Mouse (Mus musculus): Measurements from ENCODE around the gene Zxdc. TPM values are rescaled to one million over a fixed set of nuclear protein-coding genes. Genes with fewer than 3 reads are reported as not detected.

The Zxdc gene
- polyA plus RNA-seq, 1 experiment = 5.7 TPM

GRCm38 (mm10) chr6:90359445-90359844, 9.8 kb upstream of the Zxdc start:
- Histone ChIP-seq H3K27ac (replicated peaks; ENCODE audit: low read depth, low read length) (no peak overlapping the region), H3K4me1 (ENCODE audit: control insufficient read depth, insufficient read depth, insufficient read length, low read length) (peaks cover 6% of the 10 kb centered on the region), H3K4me3 (ENCODE audit: insufficient read depth, low read depth, low read length) (no peak overlapping the region)

DNA sequence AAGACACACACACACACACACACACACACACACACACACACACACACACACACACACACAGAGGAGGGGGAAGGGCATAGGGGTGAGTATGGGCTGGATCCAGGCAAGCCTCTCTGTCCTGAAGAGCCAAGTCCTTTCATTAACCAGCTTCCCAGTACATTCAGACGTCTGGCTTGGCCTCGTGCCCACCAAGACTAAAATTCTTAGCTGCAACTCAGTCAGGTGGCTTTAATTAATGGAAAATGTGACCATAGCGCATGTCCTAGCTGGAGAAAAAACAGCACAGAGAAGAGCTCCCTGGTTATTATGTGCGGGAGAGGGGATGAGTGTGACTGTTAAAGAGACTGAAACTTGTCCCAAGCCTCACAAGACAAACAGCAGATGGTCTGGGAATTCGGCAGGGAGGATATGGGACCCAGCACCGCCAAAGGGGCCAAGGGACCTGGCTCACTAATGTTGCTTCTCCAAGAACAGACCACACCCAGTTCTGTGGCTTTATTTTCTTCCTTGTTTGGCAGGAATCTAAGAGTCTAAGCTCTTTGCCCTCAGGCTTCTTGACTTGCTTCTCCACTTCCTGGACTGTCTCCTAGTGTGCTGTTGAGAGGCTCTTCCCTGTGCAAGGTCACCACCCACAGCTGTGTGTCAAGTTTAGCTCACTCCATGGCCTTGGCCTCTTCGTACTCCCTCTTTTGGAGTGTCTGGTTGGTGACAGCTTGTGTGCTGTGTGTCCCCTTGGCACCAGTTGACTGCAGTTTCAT, 9.1 kb upstream of the Zxdc start:
- Histone ChIP-seq H3K4me1 (ENCODE audit: control insufficient read depth, insufficient read depth, insufficient read length, low read length) (peaks cover 6% of the 10 kb centered on the region), H3K27ac (replicated peaks; ENCODE audit: low read depth, low read length) (peak overlapping the region; percentile 23; the same call in 1 of the 2 replicates), H3K4me3 (ENCODE audit: insufficient read depth, low read depth, low read length) (no peak overlapping the region)

GRCm38 (mm10) chr6:90360922-90361614, 8.2 kb upstream of the Zxdc start:
- Histone ChIP-seq H3K4me3 (ENCODE audit: insufficient read depth, low read depth, low read length) (no peak overlapping the region), H3K4me1 (ENCODE audit: control insufficient read depth, insufficient read depth, insufficient read length, low read length) (peaks cover 6% of the 10 kb centered on the region), H3K27ac (replicated peaks; ENCODE audit: low read depth, low read length) (0 out of 2 replicates have a peak overlapping the region, but pooled peaks have one; percentile 10)

GRCm38 (mm10) chr6:90363301-90363700, 6.0 kb upstream of the Zxdc start:
- H3K27ac ChIP-seq (replicated peaks; ENCODE audit: low read depth, low read length) = no peak overlapping the region
- no peak overlapping the region for H3K4me3 ChIP-seq (ENCODE audit: insufficient read depth, low read depth, low read length)
- peaks cover 6% of the 10 kb centered on the region for H3K4me1 ChIP-seq (ENCODE audit: control insufficient read depth, insufficient read depth, insufficient read length, low read length)

DNA sequence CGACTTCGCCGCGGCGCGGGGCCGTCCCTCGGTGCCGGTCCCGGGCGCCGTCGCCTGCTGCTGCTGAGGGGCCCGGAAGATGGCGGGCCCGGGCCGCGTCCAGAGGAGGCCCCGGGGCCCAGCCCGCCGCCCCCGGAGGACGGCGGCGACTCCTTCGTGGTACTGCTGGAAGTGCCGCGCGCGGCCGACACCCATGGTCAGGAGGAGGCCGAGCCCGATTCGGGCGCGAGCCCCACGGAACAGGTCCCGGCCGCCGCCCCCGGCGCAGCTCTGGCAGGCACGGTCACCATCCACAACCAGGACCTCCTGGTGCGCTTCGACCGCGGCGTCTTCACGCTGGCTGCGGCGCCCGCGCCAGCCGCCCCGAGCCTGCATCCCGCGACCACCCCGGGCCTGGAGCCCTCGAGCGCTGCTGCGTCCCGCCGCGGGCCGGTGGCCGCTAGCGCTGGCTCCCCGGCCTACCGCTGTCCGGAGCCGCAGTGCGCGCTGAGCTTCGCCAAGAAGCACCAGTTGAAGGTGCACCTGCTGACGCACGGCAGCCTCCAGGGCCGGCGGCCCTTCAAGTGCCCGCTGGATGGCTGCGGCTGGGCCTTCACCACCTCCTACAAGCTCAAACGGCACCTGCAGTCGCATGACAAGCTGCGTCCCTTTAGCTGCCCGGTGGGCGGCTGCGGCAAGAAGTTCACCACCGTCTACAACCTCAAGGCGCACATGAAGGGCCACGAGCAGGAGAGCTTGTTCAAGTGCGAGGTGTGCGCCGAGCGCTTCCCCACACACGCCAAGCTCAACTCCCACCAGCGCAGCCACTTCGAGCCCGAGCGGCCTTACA, 647 bp downstream of the Zxdc start:
- H3K4me1 ChIP-seq (ENCODE audit: control insufficient read depth, insufficient read depth, insufficient read length, low read length) = peaks cover 12% of the 10 kb centered on the region; the same call in 1 of the 2 replicates
- peak overlapping the region; percentile 87 for H3K4me3 ChIP-seq (ENCODE audit: insufficient read depth, low read depth, low read length)
- 0 out of 2 replicates have a peak overlapping the region, but pooled peaks have one; percentile 35 for H3K27ac ChIP-seq (replicated peaks; ENCODE audit: low read depth, low read length)

- H3K27ac ChIP-seq (replicated peaks; ENCODE audit: low read depth, low read length) = no peak overlapping the region
- H3K4me3 ChIP-seq (ENCODE audit: insufficient read depth, low read depth, low read length) = no peak overlapping the region
- H3K4me1 ChIP-seq (ENCODE audit: control insufficient read depth, insufficient read depth, insufficient read length, low read length) = peaks cover 10% of the 10 kb centered on the region; the same call in 1 of the 2 replicates
Observed at GRCm38 (mm10) chr6:90374647-90375046, 5.4 kb downstream of the Zxdc start.

DNA sequence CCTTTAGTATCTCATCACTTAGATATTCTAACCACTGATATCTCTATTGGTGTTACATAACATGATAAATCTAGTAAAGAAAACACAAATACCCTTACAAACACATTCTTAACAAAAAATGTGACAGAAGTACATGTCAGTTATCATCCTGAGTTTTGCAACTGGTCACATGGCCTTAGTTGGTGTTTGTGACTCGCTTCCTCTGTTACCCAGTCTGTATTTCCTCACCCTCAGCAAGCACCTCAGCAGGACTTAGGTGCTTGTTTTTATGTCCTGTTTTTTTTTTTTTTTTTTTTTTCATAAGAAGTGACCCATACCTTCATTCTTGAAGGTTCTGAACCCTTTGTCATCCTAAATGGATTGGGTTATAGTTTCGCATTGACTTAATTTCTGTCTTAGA, 8.4 kb downstream of the Zxdc start:
- no peaks in the 10 kb centered on the region for H3K4me1 ChIP-seq (ENCODE audit: control insufficient read depth, insufficient read depth, insufficient read length, low read length)
- no peak overlapping the region for H3K4me3 ChIP-seq (ENCODE audit: insufficient read depth, low read depth, low read length)
- no peak overlapping the region for H3K27ac ChIP-seq (replicated peaks; ENCODE audit: low read depth, low read length)

DNA sequence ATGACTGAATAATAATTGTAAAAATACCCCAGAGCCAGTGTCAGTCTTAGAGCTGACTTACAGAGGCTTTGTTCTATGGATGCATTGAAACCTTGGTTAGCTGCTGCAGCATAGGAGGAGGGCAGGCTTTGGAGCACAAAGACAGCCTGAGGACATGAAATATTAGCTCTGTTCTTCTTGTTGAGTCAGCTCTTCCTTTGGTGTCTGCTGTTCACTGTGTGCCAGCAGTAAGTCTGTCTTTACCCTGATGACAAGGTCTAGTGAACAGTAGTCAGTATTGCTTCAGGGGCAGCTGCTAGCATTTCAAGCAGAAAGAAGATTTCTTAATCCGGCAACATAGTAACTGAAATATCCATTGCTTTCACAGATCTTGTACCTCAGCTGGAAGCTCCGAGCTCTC, 12.2 kb downstream of the Zxdc start:
- H3K4me3 ChIP-seq (ENCODE audit: insufficient read depth, low read depth, low read length) = no peak overlapping the region
- H3K4me1 ChIP-seq (ENCODE audit: control insufficient read depth, insufficient read depth, insufficient read length, low read length) = no peaks in the 10 kb centered on the region
- H3K27ac ChIP-seq (replicated peaks; ENCODE audit: low read depth, low read length) = no peak overlapping the region

GRCm38 (mm10) chr6:90390629-90391028, 21.3 kb downstream of the Zxdc start:
- Histone ChIP-seq H3K4me3 (ENCODE audit: insufficient read depth, low read depth, low read length) (no peak overlapping the region), H3K27ac (replicated peaks; ENCODE audit: low read depth, low read length) (no peak overlapping the region), H3K4me1 (ENCODE audit: control insufficient read depth, insufficient read depth, insufficient read length, low read length) (no peaks in the 10 kb centered on the region)

- Histone ChIP-seq H3K27ac (replicated peaks; ENCODE audit: low read depth, low read length) (no peak overlapping the region), H3K4me1 (ENCODE audit: control insufficient read depth, insufficient read depth, insufficient read length, low read length) (no peaks in the 10 kb centered on the region), H3K4me3 (ENCODE audit: insufficient read depth, low read depth, low read length) (no peak overlapping the region)
Observed at GRCm38 (mm10) chr6:90393948-90394347, 24.7 kb downstream of the Zxdc start.

- no peak overlapping the region for H3K27ac ChIP-seq (replicated peaks; ENCODE audit: low read depth, low read length)
- no peak overlapping the region for H3K4me3 ChIP-seq (ENCODE audit: insufficient read depth, low read depth, low read length)
- H3K4me1 ChIP-seq (ENCODE audit: control insufficient read depth, insufficient read depth, insufficient read length, low read length) = no peaks in the 10 kb centered on the region
Observed at GRCm38 (mm10) chr6:90395751-90396150, 26.5 kb downstream of the Zxdc start.

DNA sequence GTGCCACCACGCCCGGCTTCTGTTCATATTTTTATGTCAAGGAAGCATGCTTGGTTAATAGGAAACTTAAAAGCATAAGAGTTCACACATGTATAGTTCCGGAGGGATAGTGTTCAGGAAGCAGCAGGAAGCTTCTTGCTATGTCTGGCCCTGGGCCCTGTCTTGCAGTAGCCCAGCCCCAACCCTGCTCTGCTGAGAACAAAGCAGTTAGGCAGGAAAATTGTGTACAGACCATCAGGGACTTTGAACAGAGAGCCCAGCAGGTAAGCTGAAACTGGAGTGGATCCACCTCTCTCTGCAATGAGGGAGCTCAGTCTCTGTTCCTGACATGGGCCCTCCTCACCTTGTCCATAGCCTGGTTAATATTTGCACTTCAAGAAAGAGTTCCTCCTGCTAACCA, 28.0 kb downstream of the Zxdc start:
- Histone ChIP-seq H3K4me3 (ENCODE audit: insufficient read depth, low read depth, low read length) (no peak overlapping the region), H3K4me1 (ENCODE audit: control insufficient read depth, insufficient read depth, insufficient read length, low read length) (no peaks in the 10 kb centered on the region), H3K27ac (replicated peaks; ENCODE audit: low read depth, low read length) (no peak overlapping the region)

GRCm38 (mm10) chr6:90408632-90409031, 39.3 kb downstream of the Zxdc start:
- Histone ChIP-seq H3K4me3 (ENCODE audit: insufficient read depth, low read depth, low read length) (no peak overlapping the region), H3K27ac (replicated peaks; ENCODE audit: low read depth, low read length) (no peak overlapping the region), H3K4me1 (ENCODE audit: control insufficient read depth, insufficient read depth, insufficient read length, low read length) (no peaks in the 10 kb centered on the region)

DNA sequence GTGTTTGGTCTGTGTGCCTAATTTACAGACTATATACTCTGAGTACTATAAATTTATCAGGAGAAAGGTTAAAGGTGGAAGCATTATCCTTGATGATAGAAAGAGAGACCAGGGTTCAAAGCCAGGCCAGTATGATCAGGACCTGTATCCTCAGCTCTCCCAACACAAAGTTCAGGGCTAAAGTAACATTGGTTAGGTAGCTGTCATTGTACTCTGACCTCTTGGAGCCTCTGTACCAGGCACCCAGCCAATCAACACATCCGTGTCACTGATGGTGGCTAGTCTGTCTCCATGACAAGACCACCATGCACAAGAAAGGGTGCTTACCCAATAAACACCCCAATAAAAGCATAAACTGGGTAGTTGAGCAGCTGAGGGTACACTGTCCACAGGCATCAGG, 41.7 kb downstream of the Zxdc start:
- no peaks in the 10 kb centered on the region for H3K4me1 ChIP-seq (ENCODE audit: control insufficient read depth, insufficient read depth, insufficient read length, low read length)

DNA sequence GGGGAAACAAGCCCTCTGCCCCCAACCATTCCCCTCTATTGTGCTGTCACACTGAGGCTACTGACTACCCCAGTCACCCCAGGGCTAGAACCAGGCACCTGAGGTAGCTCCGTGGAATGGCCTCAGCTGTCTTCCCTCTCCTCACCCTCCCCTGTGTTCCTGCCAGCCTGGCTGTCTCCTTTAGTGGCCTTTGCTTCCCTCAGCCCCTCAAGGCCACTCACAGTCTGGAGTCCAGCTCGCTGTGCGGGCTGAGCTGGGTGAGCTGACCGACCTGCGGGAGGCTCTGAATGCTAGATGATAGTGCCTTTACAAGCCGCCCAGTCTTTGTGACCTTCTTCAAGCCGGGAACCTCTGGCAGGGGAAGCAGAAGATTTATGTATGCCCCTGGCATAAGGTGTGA, 42.6 kb downstream of the Zxdc start:
- H3K27ac ChIP-seq (replicated peaks; ENCODE audit: low read depth, low read length) = no peak overlapping the region
- H3K4me3 ChIP-seq (ENCODE audit: insufficient read depth, low read depth, low read length) = no peak overlapping the region
- no peaks in the 10 kb centered on the region for H3K4me1 ChIP-seq (ENCODE audit: control insufficient read depth, insufficient read depth, insufficient read length, low read length)

More for the DNA sequence above, 41.7 kb downstream of the Zxdc start:
- Histone ChIP-seq H3K4me3 (ENCODE audit: insufficient read depth, low read depth, low read length) (no peak overlapping the region), H3K27ac (replicated peaks; ENCODE audit: low read depth, low read length) (no peak overlapping the region)
